Mouse (Mus musculus) heart, postnatal 36 days (tissue): ENCODE results near the gene Nlgn2. TPM values are rescaled to one million over a fixed set of nuclear protein-coding genes. Genes with fewer than 3 reads are reported as not detected.

Source experiments
- DNase-seq, 2 experiments: peaks; one replicate each; pipeline ENCODE4 v3.0.0; 2021 to 2022
- intact Hi-C: fragments of 180-260 bp; cut with DNase I; formaldehyde crosslinking; loops from one replicate; pipeline ENCODE4 v1.15.1; 2025
- total RNA-seq, 2 experiments: library from RNA; stranded (reverse); gene quantifications; 2 replicates each; pipeline ENCODE4 v1.2.3; 2021

The Nlgn2 gene
- total RNA-seq, 2 experiments from 2014 or later, result 4.6 to 4.8 TPM

GRCm38 (mm10) chr11:69800392-69801197 is 37.0 kb downstream of the Nlgn2 start:
- intact Hi-C loops, result loop anchor here (5.0 kb wide), 1 partner anchor 118 kb away; the partner anchor contains the start of gene Senp3
- peak; percentile 47 to 48 for DNase-seq

- no peak for DNase-seq
- intact Hi-C loops, result loop anchor here (5.0 kb wide), 1 partner anchor 118 kb away; the partner anchor contains the start of gene Senp3
Measured at GRCm38 (mm10) chr11:69800138-69800391, 37.5 kb downstream of the Nlgn2 start.

GRCm38 (mm10) chr11:69799394-69800137 is 38.0 kb downstream of the Nlgn2 start:
- DNase-seq, result no peak
- intact Hi-C loops, result loop anchor here (5.0 kb wide), 1 partner anchor 117 kb away; the partner anchor contains the start of gene Senp3

GRCm38 (mm10) chr11:69797924-69798323 is 39.7 kb downstream of the Nlgn2 start:
- no peak for DNase-seq
- intact Hi-C loops, result no loop called here

GRCm38 (mm10) chr11:69795983-69796435 is 41.6 kb downstream of the Nlgn2 start:
- no peak for DNase-seq
- intact Hi-C loops, result loop anchor here (2.0 kb wide), 1 partner anchor 29 kb away; no protein-coding TSS in a partner anchor

GRCm38 (mm10) chr11:69795168-69795982 is 42.2 kb downstream of the Nlgn2 start, which contains the start of gene Chrnb1:
TSS of gene Chrnb1 (minus strand) at chr11:69795943.
- intact Hi-C loops, result loop anchor here (2.0 kb wide), 1 partner anchor 29 kb away; no protein-coding TSS in a partner anchor
- DNase-seq, result peak; percentile 91 to 92

GRCm38 (mm10) chr11:69793429-69793828 is 44.2 kb downstream of the Nlgn2 start:
- intact Hi-C loops, result no loop called here
- no peak for DNase-seq

GRCm38 (mm10) chr11:69791420-69791819 is 46.2 kb downstream of the Nlgn2 start:
- intact Hi-C loops, result no loop called here

GRCm38 (mm10) chr11:69789431-69789830 is 48.2 kb downstream of the Nlgn2 start:
- intact Hi-C loops, result no loop called here
- no peak for DNase-seq

More at GRCm38 (mm10) chr11:69791420-69791819, 46.2 kb downstream of the Nlgn2 start:
- no peak for DNase-seq

- intact Hi-C loops, result no loop called here
- DNase-seq, result no peak
Measured at GRCm38 (mm10) chr11:69787306-69787705, 50.3 kb downstream of the Nlgn2 start.

GRCm38 (mm10) chr11:69784793-69785272 is 52.8 kb downstream of the Nlgn2 start:
- intact Hi-C loops, result loop anchor here (2.0 kb wide), 1 partner anchor 18 kb away; no protein-coding TSS in a partner anchor
- DNase-seq, result peak; percentile 63

GRCm38 (mm10) chr11:69781828-69782227 is 55.8 kb downstream of the Nlgn2 start:
- no peak for DNase-seq
- intact Hi-C loops, result no loop called here

GRCm38 (mm10) chr11:69778985-69779384 is 58.6 kb downstream of the Nlgn2 start:
- intact Hi-C loops, result no loop called here
- DNase-seq, result no peak

- intact Hi-C loops, result no loop called here
Measured at GRCm38 (mm10) chr11:69778258-69778982, 59.2 kb downstream of the Nlgn2 start.

GRCm38 (mm10) chr11:69777504-69778257 is 59.9 kb downstream of the Nlgn2 start:
- intact Hi-C loops, result no loop called here
- DNase-seq, result no peak

More at GRCm38 (mm10) chr11:69778258-69778982, 59.2 kb downstream of the Nlgn2 start:
- DNase-seq, result no peak

GRCm38 (mm10) chr11:69776488-69776887 is 61.1 kb downstream of the Nlgn2 start:
- intact Hi-C loops, result no loop called here
- DNase-seq, result no peak

GRCm38 (mm10) chr11:69775716-69776115 is 61.9 kb downstream of the Nlgn2 start:
- intact Hi-C loops, result no loop called here
- no peak for DNase-seq

- intact Hi-C loops, result no loop called here
- DNase-seq, result no peak
Measured at GRCm38 (mm10) chr11:69774961-69775360, 62.6 kb downstream of the Nlgn2 start.
